Mouse (Mus musculus) heart, embryonic 12.5 days (tissue): ENCODE results near the gene Med8. TPM values are rescaled to one million over a fixed set of nuclear protein-coding genes. Genes with fewer than 3 reads are reported as not detected.

Experiments
- ATAC-seq: fragments of 200-750 bp; cut with Nextera tagmentation; 2 replicates; pipeline ENCODE4 v1.8.0; 2017; ENCODE audit warnings: moderate TSS enrichment, moderate library complexity; ENCODE audit not compliant: insufficient number of reproducible peaks, low FRiP score
- H3K27ac ChIP-seq: fragments of 300-500 bp; sonication (generic); 2 replicates; pipeline ENCODE4 v1.5.1; 2016; ENCODE audit warnings: mild to moderate bottlenecking, moderate library complexity; ENCODE audit not compliant: poor library complexity, severe bottlenecking
- H3K27me3 ChIP-seq: fragments of 300-500 bp; sonication (generic); replicated peaks from 2 replicates; pipeline ENCODE4 v1.6.1; 2016; ENCODE audit warnings: mild to moderate bottlenecking, moderate library complexity
- H3K36me3 ChIP-seq: fragments of 300-500 bp; sonication (generic); 2 replicates; pipeline ENCODE4 v1.6.1; 2016; ENCODE audit warnings: mild to moderate bottlenecking, moderate library complexity
- H3K4me1 ChIP-seq: fragments of 300-500 bp; sonication (generic); replicated peaks from 2 replicates; pipeline ENCODE4 v1.6.1; 2016; ENCODE audit warnings: mild to moderate bottlenecking
- H3K4me2 ChIP-seq: fragments of 300-500 bp; sonication (generic); 2 replicates; pipeline ENCODE4 v1.6.1; 2016; ENCODE audit warnings: mild to moderate bottlenecking, moderate library complexity
- H3K4me3 ChIP-seq: fragments of 300-500 bp; sonication (generic); 2 replicates; pipeline ENCODE4 v1.5.1; 2016; ENCODE audit warnings: mild to moderate bottlenecking
- H3K9ac ChIP-seq: fragments of 300-500 bp; sonication (generic); 2 replicates; pipeline ENCODE4 v1.6.1; 2016; ENCODE audit warnings: mild to moderate bottlenecking, moderate library complexity
- H3K9me3 ChIP-seq: fragments of 300-500 bp; sonication (generic); replicated peaks from 2 replicates; pipeline ENCODE4 v1.6.1; 2016; ENCODE audit warnings: mild to moderate bottlenecking, moderate library complexity
- WGBS: fragments of 180-500 bp; shearing (Covaris S2); methylation state at CpG from one replicate; pipeline ENCODE4 v1.1.7; 2016; 5-methylcytosine and 5-hydroxymethylcytosine counted together
- polyA plus RNA-seq: library from polyadenylated mRNA; unstranded; fragments of >200 nt; fragmentation: Nextera tagmentation; extraction: Ambion mirVana; gene quantifications from 2 replicates; pipeline ENCODE4 v1.2.1, GENCODE M21; 2016

Med8 gene
- polyA plus RNA-seq, 1 experiment from 2014 or later = 79.7 TPM

GRCm38 (mm10) chr4:118383271-118383670, 25.9 kb upstream of the Med8 start:
- H3K36me3 ChIP-seq = peaks cover 95% of the 10 kb centered on the region
- no peak overlapping the region for H3K4me3 ChIP-seq
- whole genome bisulfite sequencing = 95% methylated on average over 7 of the region's 7 CpGs
- no peaks in the 10 kb centered on the region for H3K4me1 ChIP-seq
- no peak for ATAC-seq
- no peak overlapping the region for H3K4me2 ChIP-seq
- no peaks in the 10 kb centered on the region for H3K27me3 ChIP-seq
- no peaks in the 10 kb centered on the region for H3K9me3 ChIP-seq
- no peak overlapping the region for H3K27ac ChIP-seq
- no peak overlapping the region for H3K9ac ChIP-seq

GRCm38 (mm10) chr4:118387316-118387715, 21.8 kb upstream of the Med8 start:
- no peaks in the 10 kb centered on the region for H3K9me3 ChIP-seq
- peaks cover 100% of the 10 kb centered on the region for H3K36me3 ChIP-seq
- H3K4me1 ChIP-seq = no peaks in the 10 kb centered on the region
- H3K27ac ChIP-seq = no peak overlapping the region
- H3K27me3 ChIP-seq = no peaks in the 10 kb centered on the region
- H3K4me2 ChIP-seq = no peak overlapping the region
- WGBS = 92% methylated on average over 8 of the region's 8 CpGs
- no peak overlapping the region for H3K4me3 ChIP-seq
- no peak overlapping the region for H3K9ac ChIP-seq
- ATAC-seq = no peak

GRCm38 (mm10) chr4:118390146-118390545, 19.0 kb upstream of the Med8 start:
- no peak overlapping the region for H3K4me3 ChIP-seq
- H3K27me3 ChIP-seq = no peaks in the 10 kb centered on the region
- H3K4me1 ChIP-seq = peaks cover 16% of the 10 kb centered on the region
- no peak overlapping the region for H3K4me2 ChIP-seq
- peaks cover 91% of the 10 kb centered on the region for H3K36me3 ChIP-seq
- no peaks in the 10 kb centered on the region for H3K9me3 ChIP-seq
- H3K27ac ChIP-seq = no peak overlapping the region
- 92% methylated on average over 11 of the region's 11 CpGs for WGBS
- no peak overlapping the region for H3K9ac ChIP-seq
- no peak for ATAC-seq

- H3K4me2 ChIP-seq = no peak overlapping the region
- peaks cover 18% of the 10 kb centered on the region for H3K4me1 ChIP-seq
- peak; percentile 49; the same call in 1 of the 2 replicates for ATAC-seq
- WGBS = 42% methylated on average over 6 of the region's 6 CpGs
- no peak overlapping the region for H3K9ac ChIP-seq
- H3K36me3 ChIP-seq = peaks cover 86% of the 10 kb centered on the region
- no peaks in the 10 kb centered on the region for H3K9me3 ChIP-seq
- no peaks in the 10 kb centered on the region for H3K27me3 ChIP-seq
- no peak overlapping the region for H3K4me3 ChIP-seq
- peak overlapping the region; percentile 76 for H3K27ac ChIP-seq
Measured at GRCm38 (mm10) chr4:118394505-118394904, 14.6 kb upstream of the Med8 start.

GRCm38 (mm10) chr4:118395289-118395688, 13.8 kb upstream of the Med8 start:
- Histone ChIP-seq H3K27me3 (no peaks in the 10 kb centered on the region), H3K4me2 (no peak overlapping the region), H3K36me3 (peaks cover 84% of the 10 kb centered on the region), H3K9me3 (no peaks in the 10 kb centered on the region), H3K4me3 (no peak overlapping the region), H3K27ac (peak overlapping the region; percentile 76; the same call in 1 of the 2 replicates), H3K9ac (no peak overlapping the region), H3K4me1 (peaks cover 18% of the 10 kb centered on the region)
- ATAC-seq = no peak
- 46% methylated on average over 4 of the region's 4 CpGs for WGBS

- H3K36me3 ChIP-seq = peaks cover 82% of the 10 kb centered on the region
- 71% methylated on average over 3 of the region's 3 CpGs for WGBS
- no peak overlapping the region for H3K27ac ChIP-seq
- H3K4me3 ChIP-seq = no peak overlapping the region
- no peak overlapping the region for H3K9ac ChIP-seq
- peaks cover 18% of the 10 kb centered on the region for H3K4me1 ChIP-seq
- ATAC-seq = no peak
- no peaks in the 10 kb centered on the region for H3K9me3 ChIP-seq
- H3K4me2 ChIP-seq = no peak overlapping the region
- no peaks in the 10 kb centered on the region for H3K27me3 ChIP-seq
Measured at GRCm38 (mm10) chr4:118396433-118396832, 12.7 kb upstream of the Med8 start.

GRCm38 (mm10) chr4:118398400-118398799, 10.7 kb upstream of the Med8 start:
- H3K4me2 ChIP-seq = no peak overlapping the region
- no peaks in the 10 kb centered on the region for H3K9me3 ChIP-seq
- peaks cover 22% of the 10 kb centered on the region for H3K4me1 ChIP-seq
- H3K36me3 ChIP-seq = peaks cover 81% of the 10 kb centered on the region
- no peak overlapping the region for H3K27ac ChIP-seq
- ATAC-seq = no peak
- H3K4me3 ChIP-seq = no peak overlapping the region
- no peak overlapping the region for H3K9ac ChIP-seq
- 88% methylated on average over 6 of the region's 6 CpGs for WGBS
- H3K27me3 ChIP-seq = no peaks in the 10 kb centered on the region

GRCm38 (mm10) chr4:118401421-118401820, 7.7 kb upstream of the Med8 start:
- Histone ChIP-seq H3K36me3 (peaks cover 80% of the 10 kb centered on the region), H3K9ac (no peak overlapping the region), H3K4me3 (no peak overlapping the region), H3K9me3 (no peaks in the 10 kb centered on the region), H3K4me1 (0 out of 2 replicates have a peak, but pooled peaks cover 5% of the 10 kb centered on the region), H3K27me3 (no peaks in the 10 kb centered on the region), H3K4me2 (no peak overlapping the region), H3K27ac (no peak overlapping the region)
- WGBS = 91% methylated on average over 3 of the region's 3 CpGs
- no peak for ATAC-seq

- H3K4me1 ChIP-seq = 0 out of 2 replicates have a peak, but pooled peaks cover 5% of the 10 kb centered on the region
- peaks cover 76% of the 10 kb centered on the region for H3K36me3 ChIP-seq
- H3K27me3 ChIP-seq = no peaks in the 10 kb centered on the region
- no peak overlapping the region for H3K9ac ChIP-seq
- H3K27ac ChIP-seq = no peak overlapping the region
- no peak overlapping the region for H3K4me2 ChIP-seq
- no peak overlapping the region for H3K4me3 ChIP-seq
- whole genome bisulfite sequencing = 60% methylated on average over 5 of the region's 5 CpGs
- no peak for ATAC-seq
- H3K9me3 ChIP-seq = no peaks in the 10 kb centered on the region
Measured at GRCm38 (mm10) chr4:118401918-118402317, 7.2 kb upstream of the Med8 start.

GRCm38 (mm10) chr4:118402701-118403100, 6.4 kb upstream of the Med8 start:
- H3K27me3 ChIP-seq = no peaks in the 10 kb centered on the region
- 92% methylated on average over 12 of the region's 12 CpGs for WGBS
- H3K4me3 ChIP-seq = no peak overlapping the region
- H3K4me2 ChIP-seq = no peak overlapping the region
- H3K9me3 ChIP-seq = no peaks in the 10 kb centered on the region
- no peak overlapping the region for H3K27ac ChIP-seq
- peaks cover 68% of the 10 kb centered on the region for H3K36me3 ChIP-seq
- 0 out of 2 replicates have a peak, but pooled peaks cover 5% of the 10 kb centered on the region for H3K4me1 ChIP-seq
- H3K9ac ChIP-seq = no peak overlapping the region
- no peak for ATAC-seq

- peaks cover 46% of the 10 kb centered on the region for H3K36me3 ChIP-seq
Measured at GRCm38 (mm10) chr4:118410871-118411270, 1.7 kb downstream of the Med8 start.

GRCm38 (mm10) chr4:118413553-118413952, 4.4 kb downstream of the Med8 start:
- H3K4me2 ChIP-seq = no peak overlapping the region
- H3K9ac ChIP-seq = no peak overlapping the region
- H3K9me3 ChIP-seq = no peaks in the 10 kb centered on the region
- H3K4me3 ChIP-seq = no peak overlapping the region
- H3K27ac ChIP-seq = no peak overlapping the region
- H3K27me3 ChIP-seq = no peaks in the 10 kb centered on the region
- no peak for ATAC-seq
- WGBS = 91% methylated on average over 5 of the region's 5 CpGs
- peaks cover 69% of the 10 kb centered on the region for H3K36me3 ChIP-seq
- peaks cover 10% of the 10 kb centered on the region for H3K4me1 ChIP-seq

More at GRCm38 (mm10) chr4:118410871-118411270, 1.7 kb downstream of the Med8 start:
- WGBS = 87% methylated on average over 5 of the region's 5 CpGs
- no peaks in the 10 kb centered on the region for H3K27me3 ChIP-seq
- H3K27ac ChIP-seq = no peak overlapping the region
- peaks cover 15% of the 10 kb centered on the region for H3K4me1 ChIP-seq
- H3K9me3 ChIP-seq = no peaks in the 10 kb centered on the region
- H3K9ac ChIP-seq = no peak overlapping the region
- no peak for ATAC-seq
- H3K4me3 ChIP-seq = no peak overlapping the region
- no peak overlapping the region for H3K4me2 ChIP-seq
